Mouse (Mus musculus) CD8-positive naive resting alpha-beta T cell, adult 2 months (primary cell): ENCODE results near the gene Csnk1d.

Source experiments
- DNase-seq, 2 experiments: peaks; one replicate each; pipeline ENCODE4 v3.0.0; 2022; ENCODE audit warnings: low read depth in 2 of 2, low spot score in 2 of 2

Gene Csnk1d

DNA sequence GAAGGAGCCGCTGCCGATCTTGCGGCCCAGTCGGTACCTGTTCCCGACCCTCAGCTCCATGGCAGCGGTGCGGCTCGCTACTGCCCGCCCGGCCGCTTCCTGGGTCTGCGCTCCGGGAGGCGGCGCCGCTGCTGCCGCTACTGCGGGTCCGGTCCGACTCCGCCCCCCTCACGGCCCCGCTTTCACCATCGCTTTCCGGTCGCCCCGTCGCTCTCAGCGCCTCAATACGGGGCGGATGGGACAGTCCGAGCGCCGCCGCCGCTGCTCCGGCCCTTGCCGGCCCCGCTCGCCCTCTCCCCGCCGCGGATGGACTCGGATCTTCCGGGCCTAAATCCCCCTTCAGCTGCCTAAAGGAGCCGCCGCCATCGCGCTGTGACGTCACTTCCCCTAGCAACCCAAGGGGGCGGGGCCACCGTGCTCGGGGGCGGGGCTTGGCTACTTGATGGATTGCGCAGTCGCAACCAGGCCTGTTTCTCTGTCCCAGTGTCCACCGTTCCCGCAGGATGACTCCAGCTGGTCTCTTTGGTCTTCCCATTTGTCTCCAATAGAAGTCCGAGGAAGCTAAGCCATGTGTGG is at the start of gene Csnk1d:
Gene Csnk1d, minus strand, starts transcription at position 380 of the 576 bp plus-strand sequence.
- peak; percentile 97 to 99 for DNase-seq

DNA sequence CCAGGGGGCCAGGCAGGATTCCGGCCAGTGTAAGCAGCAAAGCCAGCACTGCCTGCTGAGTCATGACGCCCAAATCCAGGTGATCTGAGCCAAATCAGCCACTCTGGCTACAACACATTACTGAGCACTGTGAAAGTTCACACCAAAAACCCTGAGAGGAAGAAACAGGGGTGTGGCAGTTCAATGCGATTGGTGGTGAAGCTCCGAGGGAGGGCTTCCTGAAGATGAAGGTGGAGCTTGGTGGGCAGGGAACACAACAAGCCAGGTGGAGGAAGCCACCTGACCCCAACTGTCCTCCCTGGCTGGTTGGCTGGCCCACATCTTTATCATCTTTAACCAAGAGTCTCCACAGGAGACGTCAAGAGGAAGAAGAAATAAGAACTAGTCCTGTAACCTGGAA is 48.2 kb upstream of the Csnk1d start, which contains the start of gene Cd7:
Gene Cd7, minus strand, starts transcription at position 117 of the 400 bp plus-strand sequence.
- peak; percentile 49 to 58 for DNase-seq

DNA sequence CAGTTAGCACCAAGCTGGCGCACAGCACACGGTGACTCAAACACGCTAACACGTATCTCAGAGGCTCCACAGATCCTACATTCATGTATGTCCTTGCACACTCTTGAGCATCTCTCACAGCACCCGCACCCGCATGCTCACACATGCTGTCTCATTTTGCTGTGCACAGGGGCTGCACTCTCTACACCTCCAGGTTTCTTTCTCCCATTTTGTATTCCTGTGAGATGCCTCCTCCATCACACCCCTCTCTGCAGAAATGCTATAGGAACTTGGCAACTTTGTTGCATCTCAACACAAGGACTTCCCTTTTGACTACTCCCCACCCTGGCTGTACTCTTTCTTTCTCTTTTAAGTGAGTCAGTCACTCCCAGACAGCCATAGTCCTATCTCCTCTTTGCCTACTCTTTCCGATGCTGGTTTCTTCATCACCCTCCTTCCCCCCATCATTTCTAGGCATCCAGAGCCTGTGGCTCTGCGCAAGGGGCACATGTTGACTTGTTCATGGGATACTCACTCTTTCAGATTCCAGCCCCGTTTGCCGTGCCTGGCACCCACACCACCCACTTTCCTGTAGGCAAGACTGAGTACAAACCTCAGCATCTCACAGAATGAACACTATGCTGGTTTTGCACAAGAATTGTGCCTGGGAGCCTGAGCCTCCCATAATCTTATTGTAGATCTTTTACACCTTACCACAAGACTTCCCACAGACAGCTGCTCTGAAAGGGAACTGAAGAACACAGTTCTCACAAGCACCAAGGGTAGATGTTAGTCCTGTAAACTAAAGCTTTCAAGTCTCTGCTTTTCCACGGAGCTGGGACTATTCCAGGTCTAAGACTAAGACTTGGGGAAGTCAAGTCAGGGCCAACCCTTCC is 47.5 kb upstream of the Csnk1d start:
- DNase-seq = peak in 1 of 2 experiments; percentile 33

DNA sequence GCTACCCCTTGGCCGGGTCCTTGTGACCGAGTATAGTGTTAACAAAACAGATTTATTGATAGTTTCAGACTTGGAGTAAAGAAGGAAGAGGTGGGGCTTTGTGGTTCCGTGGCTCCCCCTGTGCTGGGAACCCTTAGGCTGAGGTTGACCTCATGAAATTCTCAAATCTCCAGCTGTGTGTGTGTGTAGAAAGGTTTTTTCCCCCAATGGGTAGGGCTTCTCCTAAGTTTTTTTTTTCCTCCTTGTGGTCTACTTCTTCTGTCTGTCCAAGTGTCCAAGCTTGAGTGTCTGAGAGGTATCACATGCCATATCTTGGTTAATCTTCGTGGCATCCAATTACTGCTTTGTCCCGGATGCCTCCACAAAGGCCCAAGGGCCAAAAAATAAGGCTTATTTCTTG is 42.0 kb upstream of the Csnk1d start:
- DNase-seq = no peak

DNA sequence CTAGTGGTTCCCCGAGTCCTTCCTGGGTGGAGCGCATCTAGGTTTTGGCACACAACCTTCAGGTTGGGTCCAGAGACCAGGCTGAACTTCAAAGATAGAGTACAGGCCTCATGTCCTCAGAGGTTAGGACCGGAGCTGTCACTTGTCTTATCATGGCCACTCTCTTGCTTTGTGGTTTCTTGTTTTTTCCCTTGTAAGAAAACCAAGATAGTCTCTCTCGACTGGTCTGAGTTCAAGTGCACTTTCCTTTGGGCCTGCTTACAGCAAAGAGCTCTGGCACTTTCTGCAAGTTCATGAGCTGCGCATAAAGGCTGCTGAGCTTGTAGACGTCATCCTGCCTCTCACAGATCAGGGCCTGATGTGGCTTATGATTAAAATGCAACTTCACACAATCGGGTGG is 36.1 kb upstream of the Csnk1d start:
- DNase-seq = no peak

DNA sequence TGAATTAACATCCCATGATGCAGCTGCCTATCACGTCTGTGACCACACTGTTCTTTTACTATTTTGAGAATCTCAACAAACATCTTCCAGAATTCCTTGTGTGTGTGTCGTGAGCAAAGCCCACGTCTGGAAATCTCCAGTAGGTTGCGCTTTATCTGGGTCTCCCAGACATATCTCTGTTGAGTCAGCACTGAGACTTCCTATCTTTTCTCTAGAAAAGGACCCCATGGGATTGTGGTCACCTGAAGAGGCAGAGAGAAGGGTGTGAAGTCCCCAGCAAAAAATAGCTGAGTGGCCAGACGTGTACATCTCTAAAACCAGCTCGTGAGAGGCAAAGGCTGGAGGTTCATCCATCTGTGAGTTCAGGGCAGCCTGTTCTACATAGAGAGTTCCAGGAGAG is 33.0 kb upstream of the Csnk1d start:
- DNase-seq = no peak

DNA sequence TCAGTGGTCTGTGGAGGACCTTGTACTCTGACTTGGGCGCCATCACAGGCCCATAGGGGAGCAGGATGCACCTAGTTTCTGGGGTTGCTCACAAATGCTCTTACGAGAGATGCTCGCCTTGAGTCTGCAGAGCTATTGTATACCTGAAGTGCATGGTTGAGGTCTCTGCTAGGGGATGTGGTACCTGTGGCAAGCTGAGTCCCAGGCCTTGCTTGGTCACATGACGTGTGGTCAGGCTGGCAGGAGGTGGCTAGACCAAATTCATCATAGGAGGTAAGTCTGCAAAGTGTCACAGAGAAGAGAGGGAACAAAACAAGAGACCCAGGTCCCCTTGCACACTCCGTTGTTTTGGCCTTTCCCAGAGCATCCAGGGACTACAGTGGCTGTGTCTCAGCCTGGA is 28.4 kb upstream of the Csnk1d start:
- peak; percentile 42 for DNase-seq

DNA sequence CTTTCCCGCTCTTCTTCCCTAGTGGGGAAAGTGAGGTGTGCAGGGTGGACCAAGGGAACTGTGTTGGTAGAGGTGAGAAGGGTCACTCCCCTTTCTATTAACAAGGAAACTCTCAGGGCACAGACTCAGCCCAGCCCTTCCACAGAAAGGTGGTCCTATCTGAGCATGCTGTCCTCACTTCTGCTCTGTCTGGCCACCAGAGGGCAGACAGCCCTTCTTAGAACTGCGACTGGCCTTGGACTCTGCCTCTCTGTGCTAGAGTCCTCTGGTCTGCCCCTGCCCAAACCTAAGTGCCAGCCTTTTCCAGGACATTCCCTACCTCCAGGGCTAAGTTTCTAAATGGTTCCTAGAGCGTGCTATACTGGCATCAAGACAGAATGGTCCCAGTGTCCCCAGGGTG is 26.6 kb upstream of the Csnk1d start:
- DNase-seq = peak; percentile 55 to 64

DNA sequence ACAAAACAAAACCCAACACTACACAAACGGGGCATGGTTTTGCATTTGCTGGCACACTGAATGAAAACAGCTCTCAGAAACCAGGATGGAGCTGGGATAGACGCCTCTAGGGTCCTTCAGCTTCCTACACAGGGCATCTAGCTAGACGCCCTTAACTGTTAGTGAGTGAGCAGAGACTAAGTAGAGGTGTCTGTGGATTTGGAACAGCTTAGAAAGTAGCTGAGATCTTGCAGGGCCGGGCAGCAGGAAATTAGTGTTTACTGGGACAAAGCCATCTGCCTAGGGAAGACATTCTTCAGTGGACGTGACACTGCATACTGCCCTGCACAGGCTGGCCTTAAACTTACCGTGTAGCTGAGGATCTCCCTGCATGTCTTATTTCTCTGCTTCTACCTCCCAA is 24.3 kb upstream of the Csnk1d start:
- DNase-seq = no peak

DNA sequence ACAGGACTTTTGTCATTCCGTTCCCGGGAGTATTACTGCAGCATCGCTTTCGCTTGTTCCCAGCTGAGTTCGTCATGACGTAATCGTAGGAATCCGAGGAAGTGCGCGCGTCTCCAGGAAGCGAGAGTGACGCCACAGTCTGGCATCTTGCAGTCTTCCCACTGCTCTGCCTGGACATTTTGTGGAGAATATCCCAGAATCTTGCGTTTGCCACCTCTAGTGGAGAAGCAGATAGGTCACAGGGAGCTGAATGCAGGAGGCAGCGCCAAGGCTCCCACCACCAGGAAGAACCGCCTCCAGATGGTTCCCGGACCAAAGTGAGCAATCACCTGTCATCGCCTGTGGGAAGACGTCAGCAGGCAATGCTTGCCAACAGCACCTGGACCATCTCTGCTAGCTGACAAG is 23.8 kb upstream of the Csnk1d start:
- no peak for DNase-seq

DNA sequence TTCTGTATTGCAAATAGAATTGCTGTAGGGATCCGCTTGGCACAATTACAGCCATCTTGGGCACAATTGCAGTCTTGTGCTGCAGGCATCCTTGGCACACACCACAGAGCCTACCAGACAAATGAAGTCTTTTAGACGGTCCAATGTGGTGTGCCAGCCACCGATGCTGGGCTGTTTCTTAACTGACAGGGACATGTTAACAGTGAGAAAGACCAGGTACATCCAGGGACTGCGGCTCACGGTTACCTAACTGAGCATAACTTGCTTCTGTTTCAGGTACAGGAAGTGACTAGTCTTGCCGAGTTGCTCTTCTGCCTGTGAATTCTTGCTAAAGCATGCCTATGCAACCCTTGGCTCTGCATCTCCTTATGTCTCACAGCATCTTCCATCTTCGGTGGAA is 22.5 kb upstream of the Csnk1d start:
- DNase-seq = no peak

DNA sequence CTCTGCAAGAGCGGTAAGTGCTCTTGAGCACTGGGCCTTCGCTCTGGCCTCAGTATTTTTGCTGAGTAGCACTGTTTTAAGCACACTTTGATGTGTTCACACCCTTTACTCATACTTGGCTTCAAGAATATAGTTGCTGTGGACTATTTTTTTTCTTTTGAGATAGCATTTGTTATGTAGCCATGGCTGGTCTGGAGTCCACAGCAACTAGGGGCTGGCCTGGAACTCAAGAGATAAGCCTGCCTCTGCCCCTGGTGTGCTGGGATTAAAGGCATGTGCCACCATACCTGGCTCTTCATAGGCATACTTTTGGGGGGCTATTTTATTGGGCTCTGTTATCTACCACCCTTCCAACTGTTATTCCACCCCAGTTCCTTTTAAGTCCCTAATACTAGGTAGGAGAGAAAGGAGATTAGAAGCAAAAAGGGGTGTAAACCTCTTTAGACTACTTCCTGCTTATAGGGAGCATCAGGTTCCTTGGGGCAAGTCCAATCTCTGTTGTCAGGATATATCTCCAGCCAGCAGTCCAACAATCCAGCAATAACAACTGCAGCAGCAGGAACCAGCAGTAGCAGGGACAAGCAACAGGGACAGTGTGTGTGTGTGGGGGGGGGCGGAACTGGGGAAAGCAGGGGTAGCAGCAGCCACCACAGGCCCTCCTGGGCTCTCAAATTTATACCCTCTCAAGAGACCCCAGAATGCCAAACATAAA is 19.1 kb upstream of the Csnk1d start:
- no peak for DNase-seq

DNA sequence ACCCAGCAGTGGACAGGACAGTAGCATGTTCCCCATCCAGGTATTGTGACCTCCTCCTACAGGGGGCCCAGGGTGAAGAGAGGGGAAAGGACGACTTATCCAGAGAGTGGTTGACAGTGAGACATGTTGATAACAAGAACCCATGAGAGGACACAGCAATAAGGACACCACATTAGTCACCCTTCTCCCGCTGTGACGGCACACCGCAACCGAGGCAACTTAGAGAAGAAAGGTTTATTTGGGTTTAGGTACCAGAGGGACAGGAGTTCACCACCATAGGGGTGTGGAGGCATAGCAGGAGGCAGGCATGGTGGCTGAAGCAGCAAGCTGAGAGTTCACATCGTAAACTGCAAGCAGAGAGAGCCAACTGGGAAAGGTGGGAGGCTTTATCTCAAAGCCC is 15.1 kb upstream of the Csnk1d start:
- no peak for DNase-seq

DNA sequence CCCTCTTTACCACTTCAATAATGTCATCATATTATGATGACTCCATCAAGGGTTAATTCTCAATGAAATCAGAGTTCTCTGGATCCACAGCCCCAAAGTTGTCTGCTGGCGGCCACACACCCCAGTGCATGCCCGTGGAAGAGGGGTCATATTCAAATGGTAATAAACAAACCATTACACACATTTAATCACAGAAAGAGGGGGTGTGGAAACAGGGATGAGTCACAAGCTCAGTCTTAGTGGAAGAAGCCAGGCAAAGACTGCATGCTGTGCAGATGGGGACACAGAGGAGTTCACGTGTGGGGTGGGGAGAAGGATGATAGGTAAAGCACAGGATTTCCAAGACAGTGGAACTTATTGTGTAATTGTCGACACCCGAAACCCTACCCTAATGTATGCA is 13.2 kb upstream of the Csnk1d start:
- DNase-seq = no peak

DNA sequence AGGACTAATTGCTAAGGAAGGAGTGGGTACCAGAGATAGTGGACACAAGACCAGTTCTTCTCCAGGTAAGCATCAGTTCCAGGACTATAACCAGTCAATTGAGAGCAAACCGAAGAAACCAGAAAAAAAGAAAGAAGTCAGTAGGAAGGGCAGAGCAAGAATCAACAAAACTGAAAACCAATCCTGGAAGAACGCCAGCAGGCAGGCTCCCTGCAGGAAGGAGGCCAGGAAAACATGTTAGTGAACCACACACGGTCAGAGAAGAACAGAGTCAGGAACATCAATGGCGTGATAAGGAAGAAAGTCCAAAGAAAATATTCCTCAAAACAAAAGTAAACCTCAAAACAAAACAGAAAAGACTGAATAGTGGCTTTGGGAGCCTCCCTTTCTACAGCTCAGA is 10.8 kb upstream of the Csnk1d start:
- no peak for DNase-seq

DNA sequence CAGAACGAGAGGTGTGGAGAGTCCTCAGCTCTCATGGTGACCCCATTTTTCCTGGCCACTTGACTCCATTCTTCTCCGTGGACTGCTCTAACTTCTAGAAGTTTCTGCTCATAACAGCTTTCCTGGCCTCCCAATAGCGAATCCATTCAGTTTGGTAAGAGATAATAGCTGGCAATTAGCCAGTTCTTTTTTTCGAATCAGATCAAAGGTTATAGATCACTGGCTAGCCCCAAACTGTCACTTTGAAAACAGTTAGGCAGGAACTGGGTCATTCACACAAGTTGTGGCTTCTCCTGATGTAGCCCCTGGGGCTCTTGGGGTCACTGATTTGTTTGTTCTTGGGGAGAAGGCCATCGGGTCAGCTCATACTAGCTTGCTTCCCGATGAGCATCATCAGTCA is 3.6 kb upstream of the Csnk1d start:
- no peak for DNase-seq

DNA sequence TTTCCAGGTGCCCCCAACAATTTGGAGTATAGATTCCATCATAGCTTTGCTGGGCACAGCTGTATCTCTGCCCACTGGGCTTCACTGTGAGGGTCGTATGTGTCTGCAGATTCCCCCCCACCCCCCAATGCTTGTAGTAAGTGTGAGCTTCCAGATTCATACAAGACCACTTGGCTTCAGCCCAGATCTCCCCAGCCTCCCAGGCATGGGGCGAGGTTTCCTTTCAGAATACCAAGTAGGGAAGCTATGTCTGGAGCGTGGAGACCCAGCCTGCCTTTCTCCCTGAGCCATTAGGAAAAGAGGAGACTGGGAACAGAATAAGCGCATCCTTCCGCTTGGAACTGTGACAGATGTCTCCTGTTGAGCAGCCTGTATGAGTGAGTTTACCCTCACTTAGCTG is 2.5 kb upstream of the Csnk1d start:
- DNase-seq = no peak

DNA sequence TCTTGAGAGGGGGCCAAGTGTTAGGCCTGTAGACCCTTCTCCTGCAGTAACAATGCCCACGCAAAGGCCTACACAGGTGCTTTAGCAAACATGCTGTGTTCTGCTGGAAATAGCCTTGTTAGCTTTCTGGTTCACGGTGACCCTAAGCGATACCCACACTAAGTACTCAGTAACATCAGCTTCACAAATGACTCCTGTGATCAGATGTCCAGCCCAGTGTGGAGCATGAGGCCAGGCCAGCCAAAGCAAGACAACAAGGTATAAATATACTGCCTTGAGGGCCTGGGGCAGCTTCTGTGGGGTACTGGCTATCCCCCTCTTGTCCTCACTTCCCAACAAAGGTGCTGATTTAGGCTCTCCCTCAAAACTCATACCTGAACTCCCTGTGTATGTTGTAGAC is 1.9 kb upstream of the Csnk1d start:
- DNase-seq = no peak

DNA sequence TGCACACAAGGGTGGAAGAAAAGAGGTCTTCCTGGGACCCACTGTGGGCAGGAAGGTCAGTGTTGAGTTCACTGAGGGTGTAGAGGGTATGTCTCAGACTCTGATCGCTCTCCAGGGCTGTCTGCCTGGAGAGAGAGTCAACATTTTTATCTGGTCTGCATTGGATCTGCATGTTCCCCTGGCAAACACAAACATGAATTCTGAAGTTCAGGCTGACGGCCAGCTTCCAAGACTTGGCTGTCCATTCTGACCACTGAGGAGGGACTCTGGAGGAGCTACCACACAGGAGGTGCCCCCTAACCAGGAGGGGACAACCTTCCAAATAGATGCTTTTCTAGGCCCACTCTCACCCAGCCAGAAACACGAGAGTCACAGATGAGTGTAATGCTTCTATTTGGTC is 661 bp upstream of the Csnk1d start:
- no peak for DNase-seq

DNA sequence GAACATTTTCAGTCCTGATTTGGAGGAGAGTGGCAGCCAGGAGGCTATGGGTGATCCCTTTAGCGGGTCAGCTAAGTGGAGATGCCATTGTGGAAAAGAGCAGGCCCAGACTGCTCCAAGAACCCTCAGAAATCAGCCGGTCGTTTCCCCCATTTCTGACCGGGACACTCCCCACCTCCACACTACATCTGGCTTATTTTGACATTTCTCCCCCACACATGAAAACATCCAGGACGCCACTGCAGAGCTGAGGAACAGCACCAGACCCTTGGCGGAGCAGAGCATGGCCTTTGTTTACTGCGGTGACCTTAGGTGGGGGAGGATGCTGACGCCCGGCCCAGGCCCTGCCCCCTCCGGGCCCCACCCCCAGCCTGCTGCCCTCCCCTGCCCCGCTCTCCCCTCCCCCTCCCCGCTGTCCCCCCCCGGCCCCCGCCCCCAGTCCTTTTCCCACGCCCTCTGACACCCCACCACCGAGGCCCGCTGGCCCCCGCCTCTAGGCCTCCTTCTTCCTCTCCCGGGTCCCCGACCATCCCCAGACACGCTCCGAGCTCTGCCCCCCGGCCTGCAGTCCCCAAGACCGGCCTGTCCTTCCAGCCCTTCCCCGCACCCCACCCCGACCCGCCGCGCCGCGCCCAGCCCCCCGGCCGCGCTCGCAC is 876 bp downstream of the Csnk1d start:
- DNase-seq = peak in 1 of 2 experiments; percentile 31

DNA sequence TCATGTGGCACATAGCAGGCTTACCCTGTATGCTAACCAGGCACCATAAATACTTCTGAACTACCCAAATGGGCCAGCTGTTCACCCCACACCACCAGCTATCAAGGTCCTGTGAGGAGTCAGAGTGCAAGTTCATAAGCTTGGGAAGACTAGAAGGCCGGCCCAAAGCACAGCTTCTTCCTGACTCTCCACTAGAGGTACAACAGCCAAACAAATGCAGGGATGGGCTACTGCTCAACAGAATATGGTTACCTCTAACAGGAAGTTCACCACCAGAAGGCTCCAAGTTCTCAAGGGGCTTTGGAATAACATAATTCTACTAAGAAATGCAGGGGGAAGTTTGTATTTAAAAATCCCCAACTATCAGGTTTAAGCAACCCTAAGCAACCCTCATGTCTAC is 1.6 kb downstream of the Csnk1d start:
- no peak for DNase-seq

DNA sequence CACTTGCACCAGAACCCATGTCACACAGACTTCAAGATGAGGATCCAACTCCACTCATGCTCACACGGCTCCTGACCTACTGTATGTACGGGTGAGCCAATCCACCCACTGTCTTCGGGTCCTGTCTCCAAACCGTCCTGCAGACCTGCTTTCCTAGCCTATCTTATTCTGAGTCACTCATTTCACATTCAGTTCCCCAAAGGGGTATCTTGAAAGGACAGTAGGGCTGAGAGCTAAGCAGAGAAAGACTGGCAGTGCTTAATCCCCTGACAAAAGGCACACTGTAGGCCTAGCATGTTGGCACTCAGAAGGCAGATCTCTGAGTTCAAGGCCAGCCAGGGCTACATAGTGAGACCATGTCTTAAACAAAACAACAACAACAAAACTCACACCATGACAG is 2.7 kb downstream of the Csnk1d start:
- no peak for DNase-seq
